Mouse (Mus musculus) small intestine, adult 2 months (tissue): Measurements from ENCODE around the gene Tln2.

ENCODE experiments used
- CTCF ChIP-seq: fragments of 200-500 bp; IDR thresholded peaks from 2 replicates; pipeline ENCODE4 v1.5.1; 2012; ENCODE audit warnings: low read depth, mild to moderate bottlenecking, control low read depth, inconsistent platforms, low read length, moderate library complexity, mixed read lengths; ENCODE audit not compliant: insufficient replicate concordance, insufficient read length; ENCODE audit errors: extremely low read depth
- POLR2A ChIP-seq: fragments of 200-500 bp; IDR thresholded peaks from 2 replicates; pipeline ENCODE4 v1.6.1; 2012; ENCODE audit warnings: low read depth, mild to moderate bottlenecking, control low read depth, inconsistent platforms, low read length, moderate library complexity

DNA sequence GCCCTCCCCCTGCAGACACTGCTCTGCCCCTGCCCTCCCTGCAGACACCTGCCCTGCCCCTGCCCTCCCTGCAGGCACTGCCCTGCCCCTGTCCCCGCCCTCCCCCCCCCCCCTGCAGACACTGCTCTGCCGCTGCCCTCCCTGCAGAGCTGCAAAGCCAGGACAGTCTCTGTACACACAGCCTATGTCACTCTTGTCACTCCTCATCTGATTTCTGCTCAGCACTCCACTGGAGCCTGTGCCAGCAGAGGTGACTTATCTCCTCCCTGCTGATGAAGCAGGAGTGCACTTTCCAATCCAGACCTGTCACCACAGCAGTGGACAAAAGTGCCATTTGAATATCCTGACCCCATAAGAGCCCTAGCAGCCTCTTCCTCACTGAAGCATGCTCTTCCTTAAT is 118.0 kb downstream of the Tln2 start:
- TF ChIP-seq CTCF: no peak
- no peak for TF ChIP-seq POLR2A
